Mouse (Mus musculus): ENCODE results near the gene Cuedc2.

DNA sequence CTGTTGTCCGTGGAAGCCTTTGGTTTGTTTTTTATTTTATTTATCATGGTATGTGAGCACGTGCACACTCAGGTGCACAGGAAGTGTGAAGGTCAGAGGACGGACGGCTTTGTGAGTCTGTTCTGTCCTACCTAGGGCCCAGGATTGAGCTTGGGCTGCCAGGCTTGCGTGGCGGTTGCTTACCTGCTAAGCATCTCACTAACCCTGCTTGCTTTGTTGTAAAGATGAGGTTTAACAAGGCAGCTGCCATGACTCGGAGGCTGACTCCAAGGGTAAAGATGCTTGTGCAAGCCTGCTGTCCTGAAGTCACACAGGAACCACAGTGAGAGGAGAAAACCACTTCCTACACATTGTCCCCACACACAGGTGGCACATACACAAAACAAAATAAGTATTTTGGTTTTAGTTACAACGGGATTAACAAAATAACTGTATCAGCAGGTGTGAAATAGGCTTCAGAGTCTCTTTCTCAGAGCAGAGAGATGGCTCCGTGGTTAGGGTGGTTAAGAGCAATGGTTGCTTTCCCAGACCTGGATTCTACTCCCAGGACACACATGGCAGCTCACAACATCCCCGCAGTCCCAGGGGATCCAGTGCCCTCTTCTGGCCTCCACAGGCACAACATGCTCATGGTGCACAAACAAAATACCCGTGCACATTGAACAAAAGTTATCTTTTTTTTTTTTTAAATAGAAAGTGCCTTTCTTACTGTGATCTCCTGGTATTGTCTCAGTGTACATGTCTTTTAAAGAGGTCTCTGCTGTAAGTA lies 56.2 kb downstream of the Cuedc2 start:
- TF ChIP-seq CHD2 (IDR thresholded peaks at IDR 0.05; ENCODE audit: low read depth, low read length) (no peak), HCFC1 (IDR thresholded peaks at IDR 0.05; ENCODE audit: borderline replicate concordance, insufficient read depth, low read length) (no peak), ZC3H11A (IDR thresholded peaks at IDR 0.05; ENCODE audit: borderline replicate concordance, low read depth, low read length) (no peak)
